Mouse (Mus musculus): ENCODE results near the gene Mlxip. TPM values are rescaled to one million over a fixed set of nuclear protein-coding genes. Genes with fewer than 3 reads are reported as not detected.

Mlxip gene
- polyA plus RNA-seq (2011; ENCODE audit: insufficient read length, low read depth, missing spikeins): 22.4 and 24.1 TPM in 2 replicates

DNA sequence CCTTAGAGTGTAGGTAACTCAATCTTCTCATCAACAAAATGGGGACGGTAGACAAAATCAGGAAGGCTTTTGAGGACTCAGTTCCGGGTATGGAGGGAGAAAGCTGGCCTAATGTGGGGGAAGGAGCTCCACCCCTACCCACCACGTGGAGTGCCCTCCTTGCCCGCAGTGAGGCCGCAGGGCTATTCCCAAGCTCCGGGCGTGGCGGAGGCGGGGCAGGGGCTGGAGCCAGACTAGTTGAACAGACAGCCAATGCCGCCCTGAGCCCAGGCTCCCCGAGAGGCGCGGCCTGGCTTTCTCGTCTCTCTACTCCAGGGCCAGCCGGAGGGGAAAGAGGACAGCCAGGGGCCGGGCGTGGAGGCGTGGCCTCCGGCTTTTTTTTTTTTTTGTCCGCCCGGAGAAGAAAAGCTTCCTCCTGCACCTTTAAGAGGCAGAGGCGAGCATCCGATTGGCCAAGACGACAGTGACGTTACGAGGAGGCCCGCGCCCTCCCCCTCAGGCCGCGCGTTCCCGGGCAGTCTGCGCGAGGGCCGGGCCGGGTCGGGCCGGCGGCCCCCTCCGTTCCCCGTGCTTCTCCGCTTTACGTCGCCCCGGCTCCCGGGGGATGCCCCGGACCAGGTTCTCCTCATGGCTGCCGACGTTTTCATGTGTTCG is at the start of gene Mlxip:
Gene Mlxip, plus strand, starts transcription at position 496 of the 654 bp plus-strand sequence.
- H3K4me3 ChIP-seq (ENCODE audit: insufficient read depth, low read length): peak within 1 kb of the TSS; percentile 76
- H3K27ac ChIP-seq (ENCODE audit: insufficient read depth, low read length): peak within 1 kb of the TSS; percentile 84
- no peak for TF ChIP-seq CTCF (IDR thresholded peaks at IDR 0.05; ENCODE audit: borderline replicate concordance, insufficient read depth, low read length)
- peak; percentile 83 for TF ChIP-seq POLR2A (IDR thresholded peaks at IDR 0.05; ENCODE audit: low read depth, low read length)
- H3K4me1 ChIP-seq (ENCODE audit: control insufficient read depth, insufficient read depth, low read length): peaks cover 9% of the 10 kb centered on the region

DNA sequence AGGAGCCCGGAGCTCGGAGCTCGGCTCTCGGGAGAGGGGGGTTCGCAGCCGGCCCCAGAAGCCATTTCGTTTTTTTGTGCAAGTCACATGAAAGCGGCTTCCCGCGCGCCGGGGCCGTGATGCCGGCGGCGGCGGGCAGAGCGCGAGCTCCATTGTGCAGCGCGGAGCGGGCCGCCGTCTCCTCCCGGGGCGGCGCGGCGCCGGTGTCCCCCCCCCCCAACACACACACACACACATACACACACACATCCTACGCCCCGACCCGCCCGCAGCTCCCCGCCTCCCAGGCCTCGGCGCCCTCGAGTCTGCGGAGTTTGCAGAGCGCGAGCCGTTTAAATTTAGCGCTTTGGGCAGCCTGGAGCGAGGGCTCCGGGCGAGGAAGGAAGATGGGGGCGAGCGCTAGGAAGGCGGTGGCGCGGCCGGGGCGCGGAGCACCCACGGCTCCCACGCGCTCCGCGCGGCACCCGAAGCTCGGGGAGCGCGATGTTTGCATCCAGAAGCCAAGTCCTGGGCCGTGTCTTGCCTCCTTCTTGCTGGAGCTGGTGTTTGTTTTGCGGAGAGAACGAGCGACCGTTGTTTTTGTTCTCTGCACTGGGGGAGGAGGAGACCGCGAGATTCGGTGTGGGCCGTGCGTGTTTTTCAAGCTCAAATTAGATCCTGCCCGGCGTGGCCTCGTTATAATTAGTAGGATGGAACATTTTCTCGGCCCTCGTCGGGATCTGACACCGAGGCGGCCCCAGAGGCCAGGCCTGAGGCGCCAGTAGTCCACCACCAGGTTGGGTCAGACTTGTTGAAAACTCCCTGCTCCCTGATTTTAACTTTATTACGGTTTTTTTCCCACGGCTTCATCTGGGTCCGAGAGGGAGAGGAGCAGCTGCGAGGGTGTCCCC is 49.4 kb upstream of the Mlxip start:
- Histone ChIP-seq H3K4me1 (ENCODE audit: control insufficient read depth, insufficient read depth, low read length) (no peaks in the 10 kb centered on the region), H3K4me3 (ENCODE audit: insufficient read depth, low read length) (peak overlapping the region; percentile 51), H3K27ac (ENCODE audit: insufficient read depth, low read length) (peak overlapping the region; percentile 70)
- TF ChIP-seq POLR2A (IDR thresholded peaks at IDR 0.05; ENCODE audit: low read depth, low read length) (0 out of 2 replicates have a peak, but pooled peaks have one; percentile 21), CTCF (IDR thresholded peaks at IDR 0.05; ENCODE audit: borderline replicate concordance, insufficient read depth, low read length) (no peak)

DNA sequence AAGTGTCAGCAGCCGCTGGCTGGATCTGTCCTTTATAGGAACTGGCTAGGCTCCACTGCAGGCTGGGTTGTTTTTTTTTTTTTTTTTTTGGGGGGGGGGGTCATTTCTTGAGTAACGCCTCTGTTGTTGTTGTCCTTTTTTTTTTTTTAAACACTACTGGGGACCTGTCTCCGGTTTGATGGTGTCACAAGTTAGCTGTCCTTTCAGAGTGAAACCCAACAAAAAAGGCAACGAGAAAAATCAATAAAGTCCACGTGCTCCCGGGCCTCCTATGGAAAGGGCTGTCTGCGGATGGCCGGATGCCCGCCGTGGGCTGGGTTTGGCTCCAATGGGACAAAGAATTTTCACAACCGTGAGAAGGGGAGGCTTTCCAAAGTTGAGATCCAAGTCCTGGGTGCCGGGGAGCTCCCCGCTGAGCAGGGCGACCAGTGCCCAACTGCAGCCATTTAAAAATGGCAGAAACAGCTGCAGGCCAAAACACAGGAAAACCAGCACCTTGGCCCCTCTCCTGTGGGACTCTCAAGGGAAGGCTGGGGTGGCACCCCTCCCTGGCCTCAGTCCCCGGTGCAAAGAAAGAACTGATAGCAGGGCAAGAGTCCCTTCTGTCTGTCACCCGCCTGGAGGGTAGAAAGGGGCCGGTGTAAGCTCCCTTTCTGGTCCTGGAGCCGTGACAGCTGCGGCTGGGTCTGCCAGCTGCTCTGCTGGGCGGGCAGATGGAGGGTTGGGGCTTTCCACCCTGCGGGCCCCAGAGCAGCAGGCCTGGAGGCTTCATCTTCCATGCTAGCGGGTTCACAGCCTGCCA is 48.5 kb upstream of the Mlxip start:
- no peaks in the 10 kb centered on the region for H3K4me1 ChIP-seq (ENCODE audit: control insufficient read depth, insufficient read depth, low read length)
- TF ChIP-seq CTCF (IDR thresholded peaks at IDR 0.05; ENCODE audit: borderline replicate concordance, insufficient read depth, low read length): no peak
- 0 out of 2 replicates have a peak, but pooled peaks have one; percentile 15 for TF ChIP-seq POLR2A (IDR thresholded peaks at IDR 0.05; ENCODE audit: low read depth, low read length)
- peak overlapping the region; percentile 48 for H3K27ac ChIP-seq (ENCODE audit: insufficient read depth, low read length)
- peak overlapping the region; percentile 51 for H3K4me3 ChIP-seq (ENCODE audit: insufficient read depth, low read length)

DNA sequence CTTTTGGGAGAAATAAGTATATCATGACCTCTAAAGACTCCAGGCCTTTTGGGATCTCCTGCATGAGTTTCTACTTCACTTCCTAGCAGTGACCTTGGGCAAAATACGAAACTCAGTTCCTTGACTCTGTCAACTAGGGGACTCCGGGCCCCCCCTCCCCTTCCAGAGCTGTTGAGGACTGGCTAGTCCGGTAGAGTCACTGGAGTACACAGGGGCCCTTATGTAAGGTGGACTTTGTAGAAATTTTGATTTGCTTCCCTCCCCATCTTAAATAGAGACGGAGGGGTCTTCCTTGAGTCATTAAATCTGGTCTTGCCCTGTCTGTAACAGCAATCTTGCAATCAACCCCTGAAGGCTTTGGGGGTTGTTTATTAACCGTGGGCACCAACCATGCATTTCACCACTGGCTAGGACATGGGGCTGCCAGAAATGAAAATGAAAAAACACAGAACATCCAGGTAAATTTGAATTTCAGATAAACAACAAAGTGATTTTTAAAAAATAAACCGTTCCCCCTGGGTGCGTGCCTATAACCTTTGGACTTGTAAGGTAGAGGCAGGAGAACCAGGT is 47.8 kb upstream of the Mlxip start:
- Histone ChIP-seq H3K4me3 (ENCODE audit: insufficient read depth, low read length) (peak overlapping the region; percentile 39), H3K27ac (ENCODE audit: insufficient read depth, low read length) (peak overlapping the region; percentile 48), H3K4me1 (ENCODE audit: control insufficient read depth, insufficient read depth, low read length) (no peaks in the 10 kb centered on the region)
- TF ChIP-seq CTCF (IDR thresholded peaks at IDR 0.05; ENCODE audit: borderline replicate concordance, insufficient read depth, low read length) (no peak), POLR2A (IDR thresholded peaks at IDR 0.05; ENCODE audit: low read depth, low read length) (no peak)

DNA sequence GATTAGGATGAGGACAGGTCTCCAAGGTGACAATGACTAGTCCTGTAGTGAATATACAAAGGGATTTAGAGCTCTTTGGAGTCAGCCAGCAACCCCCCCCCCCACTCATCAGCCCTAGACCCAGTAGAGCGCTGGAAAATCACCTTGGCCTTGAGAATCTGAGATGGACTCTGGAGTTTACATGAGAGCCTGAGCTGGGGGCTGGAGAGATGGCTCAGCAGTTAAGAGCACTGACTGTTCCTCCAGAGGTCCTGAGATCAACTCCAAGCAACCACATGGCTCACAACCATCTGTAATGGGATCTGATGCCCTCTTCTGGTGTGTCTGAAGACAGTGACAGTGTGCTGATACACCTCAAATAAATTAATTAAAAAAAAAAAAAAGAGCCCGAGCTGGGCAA is 46.6 kb upstream of the Mlxip start:
- no peaks in the 10 kb centered on the region for H3K4me1 ChIP-seq (ENCODE audit: control insufficient read depth, insufficient read depth, low read length)
- no peak for TF ChIP-seq CTCF (IDR thresholded peaks at IDR 0.05; ENCODE audit: borderline replicate concordance, insufficient read depth, low read length)
- no peak overlapping the region for H3K4me3 ChIP-seq (ENCODE audit: insufficient read depth, low read length)
- H3K27ac ChIP-seq (ENCODE audit: insufficient read depth, low read length): no peak overlapping the region

DNA sequence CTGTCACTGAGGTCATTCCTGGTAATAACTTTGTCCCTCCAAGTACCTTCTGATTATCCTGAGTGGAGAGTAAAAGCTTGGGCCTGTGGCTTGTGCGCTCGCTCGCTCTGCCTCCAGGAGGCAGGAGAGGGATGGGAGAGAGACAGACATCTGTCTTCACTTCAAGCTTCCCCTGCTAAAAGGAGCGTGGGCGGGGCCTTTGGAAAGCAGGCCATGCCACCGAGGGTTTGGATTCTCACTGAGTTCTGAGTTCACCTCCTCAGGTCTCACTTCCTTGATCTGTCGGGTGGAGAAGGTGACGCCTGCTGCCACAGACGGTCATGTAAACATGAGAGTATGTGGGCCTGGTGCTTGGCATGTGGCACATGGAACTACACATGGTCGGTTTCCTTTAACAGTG is 44.2 kb upstream of the Mlxip start:
- H3K27ac ChIP-seq (ENCODE audit: insufficient read depth, low read length): no peak overlapping the region
- H3K4me3 ChIP-seq (ENCODE audit: insufficient read depth, low read length): no peak overlapping the region
- no peaks in the 10 kb centered on the region for H3K4me1 ChIP-seq (ENCODE audit: control insufficient read depth, insufficient read depth, low read length)
- no peak for TF ChIP-seq POLR2A (IDR thresholded peaks at IDR 0.05; ENCODE audit: low read depth, low read length)
- TF ChIP-seq CTCF (IDR thresholded peaks at IDR 0.05; ENCODE audit: borderline replicate concordance, insufficient read depth, low read length): no peak

DNA sequence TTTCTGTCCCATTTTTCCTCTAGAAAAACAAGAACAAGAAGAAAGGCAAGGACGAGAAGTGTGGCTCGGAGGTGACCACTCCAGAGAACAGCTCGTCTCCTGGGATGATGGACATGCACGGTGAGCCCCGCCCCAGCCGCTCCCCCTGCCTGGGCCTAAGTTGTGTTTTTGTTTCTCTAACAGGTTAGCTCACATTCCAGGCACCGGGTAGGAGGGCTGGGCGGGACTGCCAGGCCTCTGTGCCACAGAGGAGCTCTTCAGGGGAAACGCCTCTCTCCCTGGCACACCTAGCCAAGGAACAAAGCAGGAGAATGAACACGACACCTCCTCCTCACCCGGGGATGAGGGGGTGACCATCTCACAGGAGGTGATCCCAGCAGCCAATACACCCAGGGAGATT is 38.7 kb upstream of the Mlxip start:
- H3K27ac ChIP-seq (ENCODE audit: insufficient read depth, low read length): no peak overlapping the region
- TF ChIP-seq POLR2A (IDR thresholded peaks at IDR 0.05; ENCODE audit: low read depth, low read length) (no peak), CTCF (IDR thresholded peaks at IDR 0.05; ENCODE audit: borderline replicate concordance, insufficient read depth, low read length) (no peak)

DNA sequence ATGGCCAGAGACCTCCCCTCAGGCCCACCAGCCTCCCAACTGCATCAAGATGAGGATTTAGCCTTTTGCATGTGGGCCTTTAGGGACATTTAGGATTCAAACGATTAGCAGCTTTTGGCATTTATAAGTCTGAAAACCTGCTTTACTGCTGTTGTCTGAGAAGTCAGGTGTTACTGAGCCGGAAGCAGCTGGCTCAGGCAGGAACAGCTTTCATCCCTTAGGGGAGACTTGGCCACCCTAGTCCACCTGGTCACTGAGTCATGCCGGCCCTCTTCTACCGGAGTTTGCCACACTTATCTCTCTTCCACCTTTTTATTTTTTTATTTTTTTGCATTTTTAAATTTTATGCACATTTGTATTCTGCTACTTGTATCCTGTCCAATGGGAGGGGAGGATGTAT is 37.3 kb upstream of the Mlxip start:
- no peak overlapping the region for H3K27ac ChIP-seq (ENCODE audit: insufficient read depth, low read length)
- no peak overlapping the region for H3K4me3 ChIP-seq (ENCODE audit: insufficient read depth, low read length)
- no peak for TF ChIP-seq CTCF (IDR thresholded peaks at IDR 0.05; ENCODE audit: borderline replicate concordance, insufficient read depth, low read length)
- no peak for TF ChIP-seq POLR2A (IDR thresholded peaks at IDR 0.05; ENCODE audit: low read depth, low read length)
- no peaks in the 10 kb centered on the region for H3K4me1 ChIP-seq (ENCODE audit: control insufficient read depth, insufficient read depth, low read length)

More for the DNA sequence above, 38.7 kb upstream of the Mlxip start:
- Histone ChIP-seq H3K4me1 (ENCODE audit: control insufficient read depth, insufficient read depth, low read length) (no peaks in the 10 kb centered on the region), H3K4me3 (ENCODE audit: insufficient read depth, low read length) (no peak overlapping the region)

DNA sequence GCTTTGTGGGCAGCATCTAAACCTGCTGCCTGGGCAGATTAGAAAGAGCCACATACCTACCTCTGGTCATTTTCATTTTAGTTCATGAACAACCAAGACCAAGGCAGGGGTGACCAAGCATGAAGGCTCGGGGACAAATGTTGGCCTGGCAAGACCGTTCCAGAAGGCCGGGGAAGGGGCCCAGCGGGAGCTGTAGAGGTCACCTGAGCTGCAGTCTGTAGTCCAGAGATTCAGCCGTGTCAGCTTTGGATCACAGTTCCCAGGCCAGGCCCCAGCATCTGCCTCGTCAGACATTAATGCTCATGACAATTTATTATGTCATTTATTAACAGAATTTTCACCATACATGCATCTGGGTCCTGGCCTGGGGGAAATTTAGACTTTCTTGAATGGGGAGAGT is 35.2 kb upstream of the Mlxip start:
- no peak for TF ChIP-seq CTCF (IDR thresholded peaks at IDR 0.05; ENCODE audit: borderline replicate concordance, insufficient read depth, low read length)
- no peak for TF ChIP-seq POLR2A (IDR thresholded peaks at IDR 0.05; ENCODE audit: low read depth, low read length)
- Histone ChIP-seq H3K4me3 (ENCODE audit: insufficient read depth, low read length) (no peak overlapping the region), H3K27ac (ENCODE audit: insufficient read depth, low read length) (no peak overlapping the region), H3K4me1 (ENCODE audit: control insufficient read depth, insufficient read depth, low read length) (no peaks in the 10 kb centered on the region)
